Mouse (Mus musculus): ENCODE data around the gene Rhov. TPM values are rescaled to one million over a fixed set of nuclear protein-coding genes. Genes with fewer than 3 reads are reported as not detected.

Rhov gene
- total and polyA plus RNA-seq, 3 experiments, result 0.17 TPM; not detected in 2

DNA sequence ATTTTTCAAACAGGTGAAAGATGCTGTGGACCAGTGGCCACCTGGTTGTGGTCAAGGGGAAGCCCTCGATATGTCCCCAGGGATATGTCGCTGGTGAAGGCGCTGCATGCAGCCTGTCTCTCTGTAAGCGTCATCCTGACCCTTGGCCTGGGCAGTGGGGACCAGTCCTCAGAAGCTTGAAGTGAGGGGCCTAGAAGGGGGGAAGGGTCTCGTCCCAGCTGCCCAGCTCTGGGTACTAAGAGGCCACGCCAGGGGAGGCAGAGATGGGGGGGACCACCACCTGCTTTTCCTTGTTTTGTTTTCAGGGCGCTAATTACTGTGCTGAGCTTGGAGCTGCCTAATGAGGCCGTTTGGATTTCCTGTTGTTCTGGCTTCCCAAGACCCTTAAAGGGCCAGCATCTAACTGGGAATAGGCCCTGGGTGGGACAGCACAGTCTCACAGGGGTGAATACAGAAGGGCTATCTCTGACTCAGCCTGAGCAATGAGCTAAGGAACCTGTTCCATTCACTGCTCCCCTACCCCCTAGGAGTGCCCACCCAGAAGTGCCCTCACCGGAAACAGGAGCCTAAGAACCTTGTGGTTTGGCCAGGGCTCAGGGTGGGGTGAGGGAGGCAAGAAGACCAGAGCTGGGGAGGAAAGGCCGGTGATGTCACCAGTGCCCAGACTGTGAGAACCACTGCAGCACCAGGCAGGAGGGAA is 42.9 kb upstream of the Rhov start:
- Histone ChIP-seq H3K9me3 (replicated peaks; ENCODE audit: low read length) (peaks cover 7% of the 10 kb centered on the region), H3K27me3 (replicated peaks) (peaks cover 4% of the 10 kb centered on the region), H3K27ac (ENCODE audit: insufficient read depth, low read depth) (no peak overlapping the region), H3K4me1 (ENCODE audit: control insufficient read depth in 1 of 2, insufficient read depth in 2 of 2) (peaks cover 7 to 37% of the 10 kb centered on the region in 2 experiments; a peak in 3 of 4 replicates), H3K9ac (ENCODE audit: insufficient read depth, low read depth) (no peak overlapping the region), H3K36me3 (replicated peaks in 1 of 2; ENCODE audit: control insufficient read depth in 1 of 2, insufficient read depth in 1 of 2, low read length in 1 of 2) (no peaks in the 10 kb centered on the region), H3K4me2 (ENCODE audit: insufficient read depth, low read depth, poor library complexity, severe bottlenecking) (0 out of 2 replicates have a peak overlapping the region, but pooled peaks have one; percentile 7), H3K79me2 (replicated peaks; ENCODE audit: control insufficient read depth, extremely low read depth, insufficient read depth, poor library complexity, severe bottlenecking) (no peaks in the 10 kb centered on the region), H3K4me3 (replicated peaks in 1 of 3; ENCODE audit: low read depth in 2 of 3, low read length in 2 of 3, poor library complexity in 1 of 3) (no peak overlapping the region)
- DNase-seq (ENCODE audit: extremely low read depth), result peak; percentile 38
- TF ChIP-seq HCFC1 (IDR thresholded peaks at IDR 0.05; ENCODE audit: low read depth, low read length) (no peak), ZC3H11A (IDR thresholded peaks at IDR 0.05; ENCODE audit: low read depth, low read length) (no peak), EP300 (IDR thresholded peaks at IDR 0.05; ENCODE audit: low read length) (peak; percentile 58), BHLHE40 (IDR thresholded peaks at IDR 0.05; ENCODE audit: low read depth, low read length) (0 out of 2 replicates have a peak, but pooled peaks have one; percentile 13), ETS1 (conservative IDR thresholded peaks at IDR 0.05; ENCODE audit: low read depth, low read length) (peak; percentile 35; the same call in 1 of the 2 replicates), TCF12 (IDR thresholded peaks at IDR 0.05; ENCODE audit: low read depth, low read length) (peak; percentile 91), RCOR1 (conservative IDR thresholded peaks at IDR 0.05; ENCODE audit: low read depth, low read length) (peak; percentile 78; the same call in 1 of the 2 replicates), SIN3A (IDR thresholded peaks at IDR 0.05; ENCODE audit: low read length) (peak; percentile 18; the same call in 1 of the 2 replicates)
- dilution Hi-C loops (cut with MboI; ENCODE audit: extremely low pct_ligation_motif_present, extremely low pct_unique_long_range_greater_than_20kb, low sequenced_read_pairs), result no loop called here
- in situ Hi-C loops (cut with MboI; ENCODE audit: low pct_ligation_motif_present, low pct_unique_long_range_greater_than_20kb, low sequenced_read_pairs), result no loop called here

DNA sequence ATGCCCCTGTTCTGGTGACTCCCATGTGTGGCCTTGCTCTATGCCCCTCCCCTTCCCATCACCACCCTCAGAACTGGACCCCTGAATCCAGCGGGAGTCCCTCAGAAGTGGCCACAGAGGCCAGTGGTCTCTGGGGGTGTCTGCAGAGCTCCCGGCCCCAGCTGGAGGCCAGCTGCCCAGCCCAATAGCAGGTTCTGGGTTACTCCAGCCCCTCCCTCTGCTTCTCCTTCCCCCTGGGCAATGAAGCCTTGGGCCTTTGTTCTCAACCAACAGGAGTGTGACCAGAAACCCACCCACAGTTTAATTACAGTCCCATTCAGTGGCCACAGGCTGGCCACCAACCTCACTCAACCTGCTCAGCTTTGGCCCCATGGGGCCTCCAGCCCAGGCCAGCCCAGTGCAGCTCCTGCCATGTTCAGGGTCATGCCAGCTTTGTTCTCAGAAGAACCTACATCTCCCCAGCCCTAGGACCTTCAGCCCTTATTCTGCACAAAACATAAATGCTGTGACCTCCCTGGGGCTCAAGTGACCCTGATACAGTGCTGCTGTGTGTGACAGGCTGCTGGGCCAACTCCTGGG is 41.4 kb upstream of the Rhov start:
- Histone ChIP-seq H3K4me3 (replicated peaks in 1 of 3; ENCODE audit: low read depth in 2 of 3, low read length in 2 of 3, poor library complexity in 1 of 3) (no peak overlapping the region), H3K4me1 (ENCODE audit: control insufficient read depth in 1 of 2, insufficient read depth in 2 of 2) (peaks cover 7 to 27% of the 10 kb centered on the region in 2 experiments; a peak in 3 of 4 replicates), H3K27me3 (replicated peaks) (peaks cover 4% of the 10 kb centered on the region), H3K9me3 (replicated peaks; ENCODE audit: low read length) (peaks cover 7% of the 10 kb centered on the region), H3K79me2 (replicated peaks; ENCODE audit: control insufficient read depth, extremely low read depth, insufficient read depth, poor library complexity, severe bottlenecking) (no peaks in the 10 kb centered on the region), H3K36me3 (replicated peaks in 1 of 2; ENCODE audit: control insufficient read depth in 1 of 2, insufficient read depth in 1 of 2, low read length in 1 of 2) (no peaks in the 10 kb centered on the region), H3K4me2 (ENCODE audit: insufficient read depth, low read depth, poor library complexity, severe bottlenecking) (no peak overlapping the region), H3K27ac (ENCODE audit: insufficient read depth, low read depth) (no peak overlapping the region), H3K9ac (ENCODE audit: insufficient read depth, low read depth) (no peak overlapping the region)
- TF ChIP-seq RCOR1 (conservative IDR thresholded peaks at IDR 0.05; ENCODE audit: low read depth, low read length) (no peak), ETS1 (conservative IDR thresholded peaks at IDR 0.05; ENCODE audit: low read depth, low read length) (no peak), SMC3 (IDR thresholded peaks at IDR 0.05; ENCODE audit: low read depth, low read length) (no peak), USF1 (IDR thresholded peaks at IDR 0.05; ENCODE audit: low read depth, low read length) (no peak), MYC (IDR thresholded peaks at IDR 0.05; ENCODE audit: low read depth, low read length) (no peak), ELF1 (IDR thresholded peaks at IDR 0.05; ENCODE audit: low read depth, low read length) (no peak), SIN3A (IDR thresholded peaks at IDR 0.05; ENCODE audit: low read length) (no peak), RAD21 (IDR thresholded peaks at IDR 0.05; ENCODE audit: low read depth, low read length) (no peak), CHD1 (IDR thresholded peaks at IDR 0.05; ENCODE audit: low read depth, low read length) (no peak)
- dilution Hi-C loops (cut with MboI; ENCODE audit: extremely low pct_ligation_motif_present, extremely low pct_unique_long_range_greater_than_20kb, low sequenced_read_pairs), result no loop called here
- in situ Hi-C loops (cut with MboI; ENCODE audit: low pct_ligation_motif_present, low pct_unique_long_range_greater_than_20kb, low sequenced_read_pairs), result no loop called here
- no peak for DNase-seq (ENCODE audit: extremely low read depth)
